Mouse (Mus musculus) liver, postnatal 0 days (tissue): ENCODE data around the gene Mnx1. TPM values are rescaled to one million over a fixed set of nuclear protein-coding genes. Genes with fewer than 3 reads are reported as not detected.

Experiments used
- ATAC-seq: fragments of 200-750 bp; cut with Nextera tagmentation; 2 replicates; pipeline ENCODE4 v1.8.0; 2017; ENCODE audit warnings: mild to moderate bottlenecking, moderate library complexity
- DNase-seq: peaks from one replicate; pipeline ENCODE4 v3.0.0-alpha.2; 2016
- H3K27ac ChIP-seq: fragments of 300-500 bp; sonication (generic); 2 replicates; pipeline ENCODE4 v1.5.1; 2014; ENCODE audit warnings: antibody characterized with exemption, moderate library complexity, mild to moderate bottlenecking, low read depth
- H3K27me3 ChIP-seq: fragments of 300-500 bp; sonication (generic); 2 replicates; pipeline ENCODE4 v1.6.1; 2014; ENCODE audit warnings: low read length, control low read depth, mixed read lengths; ENCODE audit not compliant: insufficient read depth
- H3K36me3 ChIP-seq: fragments of 300-500 bp; sonication (generic); replicated peaks from 2 replicates; pipeline ENCODE4 v1.6.1; 2014; ENCODE audit warnings: mild to moderate bottlenecking, control low read depth, low read length, moderate library complexity, mixed read lengths; ENCODE audit not compliant: insufficient read depth
- H3K4me1 ChIP-seq: fragments of 300-500 bp; sonication (generic); 2 replicates; pipeline ENCODE4 v1.6.1; 2014; ENCODE audit warnings: antibody characterized with exemption, mild to moderate bottlenecking, control low read depth; ENCODE audit not compliant: insufficient read depth
- H3K4me2 ChIP-seq: fragments of 300-500 bp; sonication (generic); 2 replicates; pipeline ENCODE4 v1.6.1; 2014; ENCODE audit warnings: low read depth, mild to moderate bottlenecking, low read length, moderate library complexity, mixed read lengths
- H3K4me3 ChIP-seq: fragments of 300-500 bp; sonication (generic); 2 replicates; pipeline ENCODE4 v1.5.1; 2014; ENCODE audit warnings: low read depth, low read length
- H3K9ac ChIP-seq: fragments of 300-500 bp; sonication (generic); replicated peaks from 2 replicates; pipeline ENCODE4 v1.6.1; 2014; ENCODE audit warnings: mild to moderate bottlenecking, moderate library complexity
- H3K9me3 ChIP-seq: fragments of 300-500 bp; sonication (generic); 2 replicates; pipeline ENCODE4 v1.6.1; 2016; ENCODE audit warnings: mild to moderate bottlenecking, control low read depth, low read length, mixed read lengths
- CTCF ChIP-seq: sonication (generic); IDR thresholded peaks from 2 replicates; pipeline ENCODE4 v1.5.1; 2016; ENCODE audit warnings: antibody characterized with exemption, low read depth
- EP300 ChIP-seq: IDR thresholded peaks from 2 replicates; pipeline ENCODE4 v1.6.1; 2016; ENCODE audit warnings: antibody characterized with exemption, low read depth, mild to moderate bottlenecking
- WGBS: fragments of 180-500 bp; shearing (Covaris S2); extraction: QIAGEN DNeasy Blood & Tissue Kit; methylation state at CpG from one replicate; pipeline ENCODE4 v1.1.7; 2014; ENCODE audit not compliant: insufficient replicate concordance; 5-methylcytosine and 5-hydroxymethylcytosine counted together
- polyA plus RNA-seq: library from polyadenylated mRNA; unstranded; fragments of >200 nt; fragmentation: Nextera tagmentation; extraction: Ambion mirVana; gene quantifications from 2 replicates; pipeline ENCODE4 v1.2.1, GENCODE M21; 2015

Gene Mnx1
- polyA plus RNA-seq, 1 experiment from 2014 or later, result not detected

DNA sequence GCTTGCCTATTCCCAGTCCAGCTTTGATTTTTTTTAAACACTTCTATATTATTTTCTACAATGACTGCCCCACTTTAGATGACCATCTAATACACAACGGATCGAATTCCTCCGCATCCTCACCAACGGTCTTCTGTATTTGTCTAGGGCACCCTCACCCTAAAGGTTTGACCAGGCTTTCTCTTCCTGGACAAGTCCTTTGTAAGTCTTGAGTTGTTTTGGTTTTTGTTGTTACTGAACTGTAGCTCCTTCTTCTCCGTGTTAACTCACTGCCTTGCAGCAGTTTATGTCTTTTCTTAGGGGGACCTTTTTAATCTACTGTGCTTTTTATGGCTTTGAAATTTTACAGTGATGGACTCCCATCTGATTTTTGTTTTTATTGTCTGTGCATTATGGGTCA lies 8.0 kb downstream of the Mnx1 start:
- peaks cover 90% of the 10 kb centered on the region for H3K27me3 ChIP-seq
- H3K9ac ChIP-seq, result no peak overlapping the region
- DNase-seq, result no peak
- H3K9me3 ChIP-seq, result no peaks in the 10 kb centered on the region
- H3K27ac ChIP-seq, result no peak overlapping the region
- TF ChIP-seq CTCF, result no peak
- no peak for TF ChIP-seq EP300
- no peak overlapping the region for H3K4me3 ChIP-seq
- no peak for ATAC-seq
- WGBS, result 14% methylated on average over 5 of the region's 5 CpGs
- H3K36me3 ChIP-seq, result no peaks in the 10 kb centered on the region
- H3K4me2 ChIP-seq, result no peak overlapping the region
- H3K4me1 ChIP-seq, result peaks cover 7% of the 10 kb centered on the region; the same call in 1 of the 2 replicates

GRCm38 (mm10) chr5:29469501-29469900 lies 8.8 kb downstream of the Mnx1 start:
- Histone ChIP-seq H3K9ac (no peak overlapping the region), H3K4me1 (peaks cover 7% of the 10 kb centered on the region; the same call in 1 of the 2 replicates), H3K9me3 (no peaks in the 10 kb centered on the region), H3K36me3 (no peaks in the 10 kb centered on the region), H3K27ac (no peak overlapping the region), H3K4me2 (no peak overlapping the region), H3K4me3 (no peak overlapping the region), H3K27me3 (peaks cover 82% of the 10 kb centered on the region)
- ATAC-seq (no peak), DNase-seq (no peak)
- TF ChIP-seq EP300, result no peak
- TF ChIP-seq CTCF, result no peak
- 8% methylated on average over 4 of the region's 4 CpGs for WGBS

- no peaks in the 10 kb centered on the region for H3K36me3 ChIP-seq
- no peak overlapping the region for H3K27ac ChIP-seq
- no peaks in the 10 kb centered on the region for H3K9me3 ChIP-seq
- H3K4me2 ChIP-seq, result peak overlapping the region; percentile 73
- no peak for DNase-seq
- no peak for TF ChIP-seq CTCF
- TF ChIP-seq EP300, result no peak
- H3K4me1 ChIP-seq, result peaks cover 7% of the 10 kb centered on the region; the same call in 1 of the 2 replicates
- peak overlapping the region; percentile 44 for H3K4me3 ChIP-seq
- ATAC-seq, result no peak
- no peak overlapping the region for H3K9ac ChIP-seq
- H3K27me3 ChIP-seq, result peaks cover 73% of the 10 kb centered on the region
- WGBS, result 1% methylated on average over 17 of the region's 17 CpGs
Measured at GRCm38 (mm10) chr5:29468351-29469065, 9.8 kb downstream of the Mnx1 start.

GRCm38 (mm10) chr5:29467489-29468350 lies 10.6 kb downstream of the Mnx1 start:
- no peaks in the 10 kb centered on the region for H3K9me3 ChIP-seq
- H3K4me2 ChIP-seq, result peak overlapping the region; percentile 73
- no peak for TF ChIP-seq EP300
- no peak for TF ChIP-seq CTCF
- no peak for ATAC-seq
- peaks cover 7% of the 10 kb centered on the region; the same call in 1 of the 2 replicates for H3K4me1 ChIP-seq
- WGBS, result 5% methylated on average over 67 of the region's 67 CpGs
- H3K4me3 ChIP-seq, result peak overlapping the region; percentile 44
- no peaks in the 10 kb centered on the region for H3K36me3 ChIP-seq
- H3K27me3 ChIP-seq, result peaks cover 65% of the 10 kb centered on the region
- no peak overlapping the region for H3K27ac ChIP-seq
- DNase-seq, result no peak
- H3K9ac ChIP-seq, result no peak overlapping the region

DNA sequence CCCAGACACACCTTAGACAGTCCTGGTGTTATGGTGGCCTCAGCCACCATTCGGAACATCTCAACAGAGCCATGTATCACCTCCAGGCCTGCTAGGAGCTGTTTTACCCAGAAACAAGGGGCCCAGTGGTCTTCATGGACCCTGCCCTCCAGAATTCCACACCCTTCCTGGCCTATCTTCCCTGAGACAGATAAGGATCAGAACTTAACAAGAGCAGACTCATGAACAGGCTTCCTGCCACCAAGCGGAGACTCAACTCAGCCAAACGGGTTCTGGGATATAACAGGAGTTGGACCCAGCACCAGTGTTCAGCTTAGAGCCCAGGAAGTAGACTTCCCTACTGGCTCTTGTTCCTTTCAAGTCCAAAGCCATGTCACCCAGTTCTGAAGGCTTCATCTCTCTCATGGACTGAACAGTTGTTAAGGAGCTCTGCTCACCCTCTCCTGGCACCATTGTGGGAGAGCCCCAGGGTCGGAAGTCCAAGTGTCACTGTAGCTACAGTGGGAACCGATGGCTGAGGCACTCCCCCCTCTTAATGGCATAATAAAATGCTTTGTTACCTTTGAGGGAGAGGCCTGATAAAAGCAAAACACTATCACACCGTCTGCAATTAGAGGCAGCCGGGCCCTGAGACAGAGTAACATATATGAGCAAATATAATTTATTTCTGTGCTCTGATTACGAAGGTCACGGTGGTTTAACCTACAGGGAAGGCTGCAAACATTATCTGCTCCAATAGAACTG lies 15.2 kb downstream of the Mnx1 start:
- H3K27me3 ChIP-seq, result peaks cover 20% of the 10 kb centered on the region
- H3K9me3 ChIP-seq, result no peaks in the 10 kb centered on the region
- peaks cover 4% of the 10 kb centered on the region; the same call in 1 of the 2 replicates for H3K4me1 ChIP-seq
- no peak for DNase-seq
- H3K27ac ChIP-seq, result no peak overlapping the region
- no peak overlapping the region for H3K4me3 ChIP-seq
- no peak overlapping the region for H3K4me2 ChIP-seq
- no peak overlapping the region for H3K9ac ChIP-seq
- TF ChIP-seq EP300 (no peak), CTCF (no peak)
- 61% methylated on average over 9 of the region's 9 CpGs for whole genome bisulfite sequencing
- ATAC-seq, result no peak
- no peaks in the 10 kb centered on the region for H3K36me3 ChIP-seq
